Mouse (Mus musculus): Measurements from ENCODE around the gene Cyb5r3. TPM values are rescaled to one million over a fixed set of nuclear protein-coding genes. Genes with fewer than 3 reads are reported as not detected.
"Not testable (repeated sequence)": the region's sequence is repeated elsewhere in the genome, so short reads cannot be mapped to it uniquely, and the experiment has no call there.

Gene Cyb5r3
- polyA plus RNA-seq, 2 experiments from 2014 or later: 55.9 to 73.9 TPM

GRCm38 (mm10) chr15:83150073-83150442 is 22.3 kb downstream of the Cyb5r3 start:
- ATAC-seq: no peak

- ATAC-seq: peak; percentile 82
Observed at GRCm38 (mm10) chr15:83149196-83150072, 23.0 kb downstream of the Cyb5r3 start, which contains the start of gene Poldip3. TSS of gene Poldip3 (minus strand) at chr15:83149384.

- peak; percentile 17 for ATAC-seq
Observed at GRCm38 (mm10) chr15:83148801-83149195, 23.6 kb downstream of the Cyb5r3 start.

- no peak for ATAC-seq
Observed at GRCm38 (mm10) chr15:83148395-83148794, 24.0 kb downstream of the Cyb5r3 start.

- no peak for ATAC-seq
Observed at GRCm38 (mm10) chr15:83145541-83145940, 26.9 kb downstream of the Cyb5r3 start.

- no peak for ATAC-seq
Observed at GRCm38 (mm10) chr15:83142861-83143260, 29.5 kb downstream of the Cyb5r3 start.

GRCm38 (mm10) chr15:83135654-83136053 is 36.7 kb downstream of the Cyb5r3 start:
- ATAC-seq: no peak

GRCm38 (mm10) chr15:83134671-83135070 is 37.7 kb downstream of the Cyb5r3 start:
- no peak for ATAC-seq

- ATAC-seq: no peak
Observed at GRCm38 (mm10) chr15:83129530-83130231, 42.7 kb downstream of the Cyb5r3 start.

GRCm38 (mm10) chr15:83127037-83127436 is 45.4 kb downstream of the Cyb5r3 start:
- not testable (repeated sequence) for ATAC-seq

- ATAC-seq: no peak
Observed at GRCm38 (mm10) chr15:83126582-83126981, 45.8 kb downstream of the Cyb5r3 start.

GRCm38 (mm10) chr15:83124625-83125024 is 47.8 kb downstream of the Cyb5r3 start:
- no peak for ATAC-seq

GRCm38 (mm10) chr15:83122566-83123145 is 49.7 kb downstream of the Cyb5r3 start, which contains the start of gene Rrp7a:
TSS of gene Rrp7a (minus strand) at chr15:83122801.
- peak; percentile 76 for ATAC-seq

GRCm38 (mm10) chr15:83121709-83122565 is 50.5 kb downstream of the Cyb5r3 start:
- ATAC-seq: peak; percentile 80

- ATAC-seq: no peak
Observed at GRCm38 (mm10) chr15:83118360-83118759, 54.0 kb downstream of the Cyb5r3 start.

- ATAC-seq: no peak
Observed at GRCm38 (mm10) chr15:83115071-83115470, 57.3 kb downstream of the Cyb5r3 start.

GRCm38 (mm10) chr15:83114106-83114505 is 58.3 kb downstream of the Cyb5r3 start:
- no peak for ATAC-seq

GRCm38 (mm10) chr15:83112898-83113297 is 59.5 kb downstream of the Cyb5r3 start:
- peak; percentile 46 for ATAC-seq

- no peak for ATAC-seq
Observed at GRCm38 (mm10) chr15:83111874-83112273, 60.5 kb downstream of the Cyb5r3 start.

- ATAC-seq: no peak
Observed at GRCm38 (mm10) chr15:83111290-83111689, 61.1 kb downstream of the Cyb5r3 start.

GRCm38 (mm10) chr15:83107814-83108213 is 64.6 kb downstream of the Cyb5r3 start:
- no peak for ATAC-seq

GRCm38 (mm10) chr15:83106426-83106825 is 66.0 kb downstream of the Cyb5r3 start:
- no peak for ATAC-seq
